Mouse (Mus musculus) layer of hippocampus, postnatal 25 days (tissue): Measurements from ENCODE around the gene Cyth4. TPM values are rescaled to one million over a fixed set of nuclear protein-coding genes. Genes with fewer than 3 reads are reported as not detected.

Experiments
- total RNA-seq, 2 experiments: library from RNA; stranded (reverse); gene quantifications; 2 replicates each; pipeline ENCODE4 v1.2.3; 2021

Cyth4 gene
- total RNA-seq, 2 experiments from 2014 or later, result 18.9 to 24.7 TPM

Other genes starting within 250 kb of the Cyth4 start
- gene Tex33, start 201.1 kb upstream of the Cyth4 start, total RNA-seq, result not detected
- 10 to 100 TPM; 41.4 to 42.4 TPM for gene Tst, start 191.1 kb upstream of the Cyth4 start, total RNA-seq
- gene Mpst, start 190.6 kb upstream of the Cyth4 start, total RNA-seq, result 10 to 100 TPM; 33.6 to 39.4 TPM
- 100 to 1,000 TPM; 257 to 260 TPM for gene Kctd17, start 168.5 kb upstream of the Cyth4 start, total RNA-seq
- gene Tmprss6, start 128.4 kb upstream of the Cyth4 start, total RNA-seq, result 1 to 10 TPM in 1 of 2 experiments, under 1 TPM in 1; 0.61 to 4.5 TPM
- gene Il2rb, start 101.8 kb upstream of the Cyth4 start, total RNA-seq, result under 1 TPM in 1 of 2 experiments, not detected in 1; 0.05 TPM
- 1 to 10 TPM; 5.3 to 5.6 TPM for gene C1qtnf6, start 65.6 kb upstream of the Cyth4 start, total RNA-seq
- gene Sstr3, start 52.4 kb upstream of the Cyth4 start, total RNA-seq, result 10 to 100 TPM; 22.9 to 27.2 TPM
- 1 to 10 TPM; 1.6 to 1.9 TPM for gene Rac2, start 24.3 kb upstream of the Cyth4 start, total RNA-seq
- gene Elfn2, start 121.7 kb downstream of the Cyth4 start, total RNA-seq, result 100 to 1,000 TPM; 175 to 188 TPM
- 1 to 10 TPM; 5.5 to 6.6 TPM for gene Mfng, start 176.4 kb downstream of the Cyth4 start, total RNA-seq
- 1 to 10 TPM; 5.0 to 5.5 TPM for gene Card10, start 206.0 kb downstream of the Cyth4 start, total RNA-seq
- gene Cdc42ep1, start 245.6 kb downstream of the Cyth4 start, total RNA-seq, result 10 to 100 TPM; 14.2 to 14.9 TPM